Mouse (Mus musculus) stomach, embryonic 15.5 days (tissue): ENCODE results near the gene Gm21797. TPM values are rescaled to one million over a fixed set of nuclear protein-coding genes. Genes with fewer than 3 reads are reported as not detected.
"Not testable (repeated sequence)": the region's sequence is repeated elsewhere in the genome, so short reads cannot be mapped to it uniquely, and the experiment has no call there.

ENCODE experiments used
- ATAC-seq: fragments of 200-750 bp; cut with Nextera tagmentation; 2 replicates; pipeline ENCODE4 v1.8.0; 2017; ENCODE audit warnings: low read depth, moderate number of reproducible peaks, moderate TSS enrichment; ENCODE audit not compliant: insufficient read depth, low FRiP score
- H3K27ac ChIP-seq: fragments of 300-500 bp; sonication (generic); 2 replicates; pipeline ENCODE4 v1.5.1; 2015; ENCODE audit warnings: mild to moderate bottlenecking, inconsistent platforms
- H3K27me3 ChIP-seq: fragments of 300-500 bp; sonication (generic); replicated peaks from 2 replicates; pipeline ENCODE4 v1.6.1; 2015; ENCODE audit warnings: inconsistent platforms
- H3K36me3 ChIP-seq: fragments of 300-500 bp; sonication (generic); 2 replicates; pipeline ENCODE4 v1.6.1; 2015; ENCODE audit warnings: inconsistent platforms
- H3K4me1 ChIP-seq: fragments of 300-500 bp; sonication (generic); 2 replicates; pipeline ENCODE4 v1.6.1; 2015; ENCODE audit warnings: inconsistent platforms
- H3K4me2 ChIP-seq: fragments of 300-500 bp; sonication (generic); 2 replicates; pipeline ENCODE4 v1.6.1; 2015; ENCODE audit warnings: mild to moderate bottlenecking, inconsistent platforms
- H3K4me3 ChIP-seq: fragments of 300-500 bp; sonication (generic); replicated peaks from 2 replicates; pipeline ENCODE4 v1.5.1; 2015; ENCODE audit warnings: inconsistent platforms
- H3K9ac ChIP-seq: fragments of 300-500 bp; sonication (generic); 2 replicates; pipeline ENCODE4 v1.6.1; 2015; ENCODE audit warnings: inconsistent platforms
- H3K9me3 ChIP-seq: fragments of 300-500 bp; sonication (generic); 2 replicates; pipeline ENCODE4 v1.6.1; 2016; ENCODE audit warnings: inconsistent platforms
- WGBS: fragments of 180-500 bp; shearing (Covaris S2); methylation state at CpG from one replicate; pipeline ENCODE4 v1.1.7; 2015; 5-methylcytosine and 5-hydroxymethylcytosine counted together
- polyA plus RNA-seq: library from polyadenylated mRNA; unstranded; fragments of >200 nt; fragmentation: Nextera tagmentation; extraction: Ambion mirVana; gene quantifications from 2 replicates; pipeline ENCODE4 v1.2.1, GENCODE M21; 2015

The Gm21797 gene
- polyA plus RNA-seq: not detected in 2 replicates

DNA sequence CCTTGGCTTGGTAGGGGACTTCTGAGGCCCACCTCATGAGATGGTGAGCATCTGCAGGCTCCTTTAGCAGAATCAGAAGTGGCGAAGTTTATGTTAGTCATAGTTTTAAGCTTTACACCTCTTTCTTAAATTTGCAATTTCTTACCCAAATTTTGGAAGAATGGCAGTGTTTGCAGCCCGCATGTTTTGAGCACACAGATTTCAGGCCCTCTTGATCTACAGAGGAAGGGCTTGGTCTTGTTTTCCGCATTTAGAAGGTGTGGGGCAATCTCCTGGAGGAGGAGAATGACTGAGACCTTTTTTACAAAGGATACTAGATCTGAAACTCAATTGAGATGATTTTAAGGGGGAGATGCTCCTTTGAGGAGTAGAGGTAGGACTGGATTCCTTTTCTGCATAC, at the start of gene Gm21797:
Gm21797 (minus strand) TSS at position 101 of the 400 bp plus-strand sequence.
- not testable (repeated sequence) for H3K27ac ChIP-seq, H3K4me1 ChIP-seq, H3K27me3 ChIP-seq, H3K4me2 ChIP-seq, H3K9ac ChIP-seq, H3K9me3 ChIP-seq, H3K36me3 ChIP-seq, ATAC-seq, H3K4me3 ChIP-seq
- WGBS: no CpG with 5 or more reads among the region's 3 CpGs

GRCm38 (mm10) chrY:40804614-40805013, 29.0 kb upstream of the Gm21797 start, which contains the start of gene Gm20795:
Gene Gm20795, plus strand, starts transcription at chrY:40804914.
- not testable (repeated sequence) for H3K4me3 ChIP-seq, H3K9me3 ChIP-seq, ATAC-seq, H3K27ac ChIP-seq, H3K27me3 ChIP-seq, H3K36me3 ChIP-seq, H3K9ac ChIP-seq, H3K4me2 ChIP-seq, H3K4me1 ChIP-seq

Other genes starting within 250 kb of the Gm21797 start
- not detected in 2 replicates for gene Gm21852, start 123.8 kb downstream of the Gm21797 start, polyA plus RNA-seq
- gene Gm20795, start 29.1 kb upstream of the Gm21797 start, polyA plus RNA-seq: not detected in 2 replicates